Mouse (Mus musculus) spleen, adult 12 weeks (tissue): ENCODE results near the gene Apoc1.

Source experiments
- DNase-seq: peaks from one replicate; pipeline ENCODE4 v3.0.0; 2022; ENCODE audit warnings: low spot score

Apoc1 gene

GRCm38 (mm10) chr7:19683771-19684201 is 8.7 kb downstream of the Apoc1 start:
- DNase-seq: no peak

- DNase-seq: no peak
Observed at GRCm38 (mm10) chr7:19682979-19683378, 9.5 kb downstream of the Apoc1 start.

- DNase-seq: no peak
Observed at GRCm38 (mm10) chr7:19681202-19681694, 11.2 kb downstream of the Apoc1 start, which contains the start of the genes Gm44805 and Apoc4. Gene Gm44805, minus strand, starts transcription at chr7:19681423. Gene Apoc4, minus strand, starts transcription at chr7:19681479.

- no peak for DNase-seq
Observed at GRCm38 (mm10) chr7:19680702-19681101, 11.8 kb downstream of the Apoc1 start.

- DNase-seq: no peak
Observed at GRCm38 (mm10) chr7:19678901-19679300, 13.6 kb downstream of the Apoc1 start.

- DNase-seq: no peak
Observed at GRCm38 (mm10) chr7:19677872-19678271, 14.6 kb downstream of the Apoc1 start, which contains the start of gene Apoc2. Gene Apoc2, minus strand, starts transcription at chr7:19677941.

- no peak for DNase-seq
Observed at GRCm38 (mm10) chr7:19676662-19677061, 15.8 kb downstream of the Apoc1 start.

- DNase-seq: no peak
Observed at GRCm38 (mm10) chr7:19675824-19676223, 16.6 kb downstream of the Apoc1 start.

GRCm38 (mm10) chr7:19673083-19673699 is 19.3 kb downstream of the Apoc1 start:
- no peak for DNase-seq

GRCm38 (mm10) chr7:19671511-19671910 is 20.9 kb downstream of the Apoc1 start:
- no peak for DNase-seq

GRCm38 (mm10) chr7:19668947-19669721 is 23.3 kb downstream of the Apoc1 start:
- peak; percentile 73 for DNase-seq

GRCm38 (mm10) chr7:19667434-19667833 is 25.0 kb downstream of the Apoc1 start:
- no peak for DNase-seq

GRCm38 (mm10) chr7:19666750-19667149 is 25.7 kb downstream of the Apoc1 start:
- no peak for DNase-seq

- peak; percentile 96 for DNase-seq
Observed at GRCm38 (mm10) chr7:19664955-19665841, 27.3 kb downstream of the Apoc1 start, which contains the start of gene Clptm1. Gene Clptm1, minus strand, starts transcription at chr7:19665033.

GRCm38 (mm10) chr7:19664455-19664954 is 28.0 kb downstream of the Apoc1 start:
- DNase-seq: no peak

- peak; percentile 17 for DNase-seq
Observed at GRCm38 (mm10) chr7:19663940-19664339, 28.5 kb downstream of the Apoc1 start.

GRCm38 (mm10) chr7:19652614-19653013 is 39.8 kb downstream of the Apoc1 start:
- DNase-seq: no peak

- DNase-seq: no peak
Observed at GRCm38 (mm10) chr7:19651063-19651786, 41.2 kb downstream of the Apoc1 start.

- no peak for DNase-seq
Observed at GRCm38 (mm10) chr7:19641223-19641622, 51.2 kb downstream of the Apoc1 start.
